Mouse (Mus musculus): ENCODE data around the gene Bcl7c.
A peak's percentile ranks its signal among the peaks of the same experiment; 100 is the strongest.
"Not testable (repeated sequence)": the region's sequence is repeated elsewhere in the genome, so short reads cannot be mapped to it uniquely, and the experiment has no call there.

The Bcl7c gene

DNA sequence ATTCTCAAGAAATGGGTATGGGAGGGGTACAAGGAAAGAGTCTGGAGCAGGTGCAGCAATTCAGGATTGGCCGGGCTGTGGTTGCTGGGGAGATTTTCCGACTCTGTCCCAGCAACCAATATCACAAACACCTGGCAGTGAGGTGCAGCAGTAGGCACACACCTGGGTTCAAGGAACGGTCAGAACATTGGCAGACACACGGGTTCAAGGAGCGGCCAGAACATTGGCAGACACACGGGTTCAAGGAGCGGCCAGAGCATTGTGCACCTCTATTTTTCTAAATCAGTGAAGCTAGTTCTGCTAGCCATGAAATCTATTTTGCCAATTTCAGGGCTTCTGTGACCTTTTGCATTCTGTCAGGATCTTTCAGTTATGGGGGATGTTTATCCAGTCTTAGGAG is 61.2 kb downstream of the Bcl7c start:
- DNase-seq (ENCODE audit: low spot score) = not testable (repeated sequence)

DNA sequence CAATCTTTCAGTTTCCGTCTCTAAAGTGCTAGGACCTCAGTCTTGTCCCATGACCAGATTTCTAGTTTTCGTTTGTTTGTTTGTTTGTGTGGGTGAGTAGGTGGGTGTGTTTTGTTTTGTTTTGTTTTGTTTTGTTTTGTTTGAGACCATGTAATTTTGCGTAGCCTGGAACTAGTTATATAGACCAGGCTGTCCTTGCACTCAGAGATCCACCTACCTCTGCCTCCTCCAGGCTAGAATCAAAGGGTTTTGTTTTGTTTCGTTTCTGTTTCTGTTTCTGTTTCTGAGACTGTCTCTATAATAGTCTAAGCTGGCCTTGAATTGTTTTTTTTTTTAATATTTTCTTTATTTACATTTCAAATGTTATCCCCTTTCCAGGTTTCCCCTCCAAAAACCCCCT is 62.4 kb downstream of the Bcl7c start:
- no peak for DNase-seq (ENCODE audit: low spot score)

DNA sequence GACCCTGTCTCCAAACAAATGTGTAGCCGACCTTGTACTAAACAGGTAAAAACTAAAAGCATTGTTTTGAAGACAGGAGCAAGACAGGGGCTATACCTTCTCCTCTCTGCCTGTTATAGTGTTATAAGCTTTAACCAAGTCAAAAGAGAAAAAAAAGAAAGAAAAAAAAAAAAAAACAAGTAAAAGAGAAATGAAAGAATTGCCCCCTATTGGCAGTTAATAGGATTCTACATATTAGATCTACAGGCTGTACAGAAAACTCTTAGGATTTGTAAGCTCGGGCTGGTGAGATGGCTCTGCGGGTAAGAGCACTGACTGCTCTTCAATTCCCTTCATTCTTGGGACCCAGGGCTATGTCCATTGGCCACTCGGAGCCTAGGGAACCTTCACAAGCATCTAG is 66.5 kb downstream of the Bcl7c start:
- DNase-seq (ENCODE audit: low spot score) = no peak

DNA sequence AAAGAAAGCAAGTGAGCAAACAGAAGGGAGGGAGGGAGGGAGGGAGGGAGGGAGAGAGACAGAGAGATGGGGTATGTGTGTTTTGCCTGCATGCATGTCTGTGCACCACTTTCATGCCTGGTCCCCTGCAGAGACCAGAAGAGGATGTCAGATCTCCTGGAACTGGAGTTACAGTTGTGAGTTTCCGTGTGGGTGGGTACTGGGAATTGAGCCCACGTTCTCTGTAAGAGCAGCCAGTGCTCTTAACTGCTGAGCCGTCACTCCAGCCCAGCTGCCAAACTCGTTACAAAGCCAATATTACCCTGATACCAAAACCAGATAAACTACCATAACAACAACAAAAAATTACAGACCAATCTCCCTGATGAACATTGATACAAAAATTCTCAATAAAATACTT is 67.5 kb downstream of the Bcl7c start:
- DNase-seq (ENCODE audit: low spot score) = no peak

- no peak for DNase-seq (ENCODE audit: low spot score)
Measured at GRCm38 (mm10) chr7:127636963-127637362, 71.8 kb downstream of the Bcl7c start.

GRCm38 (mm10) chr7:127631416-127631815 is 77.3 kb downstream of the Bcl7c start:
- DNase-seq (ENCODE audit: low spot score) = no peak

- DNase-seq (ENCODE audit: low spot score) = no peak
Measured at GRCm38 (mm10) chr7:127628646-127629045, 80.1 kb downstream of the Bcl7c start.

GRCm38 (mm10) chr7:127626471-127626870 is 82.3 kb downstream of the Bcl7c start:
- DNase-seq (ENCODE audit: low spot score) = peak; percentile 42

- no peak for DNase-seq (ENCODE audit: low spot score)
Measured at GRCm38 (mm10) chr7:127626039-127626438, 82.7 kb downstream of the Bcl7c start.

- not testable (repeated sequence) for DNase-seq (ENCODE audit: low spot score)
Measured at GRCm38 (mm10) chr7:127618402-127618801, 90.3 kb downstream of the Bcl7c start.

DNA sequence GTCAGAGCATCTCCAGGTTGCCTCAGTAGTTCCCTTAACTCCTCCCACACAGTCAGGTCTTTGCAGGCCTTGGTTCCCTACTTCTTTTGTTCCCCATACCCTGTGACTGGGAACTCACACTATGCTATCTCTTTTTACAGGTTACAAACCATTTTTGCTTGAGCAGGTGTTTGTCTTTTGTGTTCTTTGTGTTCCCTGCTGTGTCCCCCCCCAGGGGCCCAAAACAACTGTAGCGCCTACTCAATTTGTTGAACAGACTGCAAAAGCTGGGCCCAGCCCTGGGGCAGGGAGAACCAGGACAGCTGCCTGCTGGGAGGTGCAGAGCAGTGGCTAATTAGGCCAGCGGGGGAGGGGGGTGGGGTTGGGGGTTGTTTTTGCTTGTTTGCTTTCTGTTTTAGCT is 90.8 kb downstream of the Bcl7c start:
- no peak for DNase-seq (ENCODE audit: low spot score)

DNA sequence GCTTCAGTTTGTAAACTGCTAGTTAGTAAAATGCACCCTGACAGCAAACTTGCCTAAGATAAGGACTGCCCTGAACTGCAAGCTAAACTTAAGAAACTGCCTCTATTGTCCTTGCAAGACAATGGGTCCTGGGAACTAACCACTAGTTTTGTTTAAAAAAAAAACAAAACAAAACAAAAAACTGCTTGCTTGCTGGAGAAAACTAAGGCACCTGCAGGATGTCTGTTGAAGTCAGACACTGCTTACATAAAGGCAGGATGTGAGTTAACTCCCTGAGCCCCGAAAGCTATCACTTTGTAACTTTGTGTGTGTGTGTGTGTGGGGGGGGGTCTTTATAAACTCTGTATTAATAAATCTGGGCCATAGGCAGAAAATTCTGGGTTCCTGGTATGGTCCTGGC is 91.9 kb downstream of the Bcl7c start:
- DNase-seq (ENCODE audit: low spot score) = no peak

DNA sequence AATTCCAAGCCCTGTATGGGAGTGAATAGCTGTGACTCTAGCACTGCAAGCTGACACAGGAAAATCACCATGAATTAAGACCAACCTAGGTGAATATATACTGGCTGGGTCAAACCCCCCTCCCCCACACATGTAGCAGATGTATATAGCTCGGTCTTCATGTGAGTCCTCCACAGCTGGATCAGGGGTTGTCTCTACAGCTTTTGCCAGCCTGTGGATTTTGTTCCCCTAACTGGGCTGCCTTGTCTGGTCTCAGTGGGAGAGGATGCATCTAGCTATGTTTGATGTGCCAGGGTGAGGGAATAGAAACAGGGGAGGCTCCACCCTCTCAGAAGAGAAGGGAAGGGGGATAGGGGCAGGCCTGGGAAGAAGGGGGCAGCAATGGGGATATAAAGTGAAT is 92.4 kb downstream of the Bcl7c start:
- DNase-seq (ENCODE audit: low spot score) = no peak

DNA sequence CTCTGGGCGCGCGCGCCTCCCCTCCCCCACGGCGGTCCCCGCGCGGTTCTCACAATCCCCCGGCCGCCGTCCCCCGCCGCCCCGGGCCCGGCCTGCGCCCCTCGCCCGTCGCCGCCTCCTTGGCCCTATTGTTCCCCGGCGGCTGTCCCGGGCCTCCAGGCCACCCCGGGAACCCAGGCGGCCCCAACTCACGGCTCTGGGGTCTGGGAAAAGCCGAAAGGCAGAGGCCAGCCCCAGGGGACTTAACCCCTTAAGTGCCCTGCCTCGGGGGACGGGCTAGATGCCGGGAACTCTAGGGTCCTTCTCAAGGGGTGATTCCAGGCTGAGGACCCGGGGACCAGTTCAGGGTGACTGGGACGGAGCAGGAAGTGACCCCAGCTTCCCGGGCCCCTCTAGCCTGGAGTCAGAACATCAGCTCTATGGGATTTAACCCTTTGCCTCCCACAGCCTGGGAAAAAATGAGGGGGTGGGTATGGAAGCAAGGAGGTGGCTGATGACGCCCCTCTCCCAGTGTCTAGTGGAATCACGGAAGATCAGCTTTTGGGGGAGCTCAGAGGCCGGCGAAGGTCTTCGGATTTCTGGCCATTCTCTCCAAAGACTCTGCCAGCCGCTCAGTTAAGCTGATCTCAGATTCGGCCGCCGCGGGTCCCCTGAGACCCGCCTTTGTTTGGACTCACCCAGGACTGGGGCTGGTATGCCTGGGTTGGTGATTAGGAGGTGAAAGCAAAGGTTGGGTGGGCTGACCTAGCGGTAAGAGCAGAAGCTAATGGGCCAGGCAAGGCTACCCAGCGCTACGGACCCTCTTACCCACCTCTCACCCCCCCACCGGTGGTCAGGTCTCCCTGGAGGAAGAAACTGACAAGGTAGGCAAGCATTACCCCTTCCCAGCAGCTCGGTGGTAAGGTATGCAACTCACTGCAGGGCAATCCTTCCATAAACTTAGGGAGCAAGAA is 93.6 kb downstream of the Bcl7c start, which contains the start of gene Zfp629:
Gene Zfp629, minus strand, starts transcription at position 907 of the 953 bp plus-strand sequence.
- no peak for DNase-seq (ENCODE audit: low spot score)

DNA sequence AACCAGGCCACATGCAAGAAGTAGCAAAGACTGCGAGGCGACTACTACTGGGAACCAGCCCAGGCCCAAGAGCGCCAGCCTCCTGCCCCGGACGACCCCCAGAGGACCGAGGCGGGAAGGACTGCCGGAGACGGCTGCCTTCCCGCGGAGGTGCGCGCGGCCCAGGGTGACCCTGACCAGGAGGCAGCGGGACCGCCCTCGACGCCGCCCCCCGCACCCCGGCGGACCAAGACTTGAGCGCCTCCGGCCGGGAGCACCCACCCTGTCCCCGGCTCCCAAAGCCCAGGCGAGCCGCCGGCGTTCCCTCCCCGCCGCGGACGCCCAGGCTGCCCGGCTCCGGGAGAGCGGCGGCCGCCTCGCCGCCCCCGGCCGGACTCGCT is 94.2 kb downstream of the Bcl7c start:
- DNase-seq (ENCODE audit: low spot score) = peak; percentile 15

GRCm38 (mm10) chr7:127614091-127614490 is 94.6 kb downstream of the Bcl7c start:
- DNase-seq (ENCODE audit: low spot score) = no peak

- no peak for DNase-seq (ENCODE audit: low spot score)
Measured at GRCm38 (mm10) chr7:127613501-127613900, 95.2 kb downstream of the Bcl7c start.

DNA sequence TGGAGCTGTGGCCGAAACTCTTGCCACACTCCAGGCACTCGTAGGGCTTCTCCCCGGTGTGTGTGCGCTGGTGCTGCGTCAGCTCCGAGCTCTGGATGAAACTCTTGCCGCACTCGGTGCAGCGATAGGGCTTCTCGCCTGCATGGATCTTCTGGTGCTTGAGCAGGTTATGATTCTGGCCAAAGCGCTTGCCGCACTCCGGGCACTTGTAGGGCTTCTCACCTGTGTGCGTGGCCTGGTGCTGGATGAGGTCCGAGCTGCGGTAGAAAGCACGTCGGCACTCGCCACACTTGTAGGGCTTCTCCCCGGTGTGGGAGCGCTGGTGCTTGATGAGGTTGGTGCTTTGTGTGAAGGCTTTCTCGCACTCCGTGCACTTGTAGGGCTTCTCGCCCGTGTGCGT is 97.2 kb downstream of the Bcl7c start:
- no peak for DNase-seq (ENCODE audit: low spot score)

Data from spleen, adult 12 weeks (tissue).